Mouse (Mus musculus) heart, adult 18-20 months (tissue): Measurements from ENCODE around the gene Rpl7a. TPM values are rescaled to one million over a fixed set of nuclear protein-coding genes. Genes with fewer than 3 reads are reported as not detected.
"Not testable (repeated sequence)": the region's sequence is repeated elsewhere in the genome, so short reads cannot be mapped to it uniquely, and the experiment has no call there.

Experiments used
- DNase-seq, 2 experiments: peaks; one replicate each; pipeline ENCODE4 v3.0.0; 2021 to 2022; ENCODE audit warnings: mixed read lengths in 1 of 2
- long read RNA-seq, 2 experiments: library from polyadenylated mRNA; stranded (forward); transcript quantifications; one replicate each; pipeline ENCODE4 v2.0.0; 2021
- total RNA-seq, 2 experiments: library from RNA; stranded (reverse); gene quantifications; 2 replicates each; pipeline ENCODE4 v1.2.3; 2021

The Rpl7a gene
- 100 to 1,000 TPM; 282 to 289 TPM for total RNA-seq
- long read RNA-seq, experiment 1, transcript Rpl7a-201 (8 exons, 914 nt) = major isoform, 20 of 31 reads
- long read RNA-seq, experiment 1, partial matches to known transcripts = 4 of 31 reads
- long read RNA-seq, experiment 1, other reads (novel, unspliced or antisense) = 2 of 31 reads
- long read RNA-seq, experiment 2, transcript Rpl7a-201 (8 exons, 914 nt) = major isoform, 12 of 20 reads
- long read RNA-seq, experiment 2, partial matches to known transcripts = 8 of 20 reads
- long read RNA-seq, experiment 2, other reads (novel, unspliced or antisense) = 0 of 20 reads

GRCm38 (mm10) chr2:26910124-26910993 is at the start of gene Rpl7a, which contains the start of gene Med22:
Rpl7a (plus strand) TSS chr2:26910764.
Med22 (minus strand) TSS chr2:26910677.
- peak; percentile 99 to 100 for DNase-seq

- no peak for DNase-seq
Measured at GRCm38 (mm10) chr2:26862856-26863255, 47.7 kb upstream of the Rpl7a start.

GRCm38 (mm10) chr2:26864879-26865278 is 45.7 kb upstream of the Rpl7a start, which contains the start of gene Abo:
Abo (minus strand) TSS chr2:26864979.
- DNase-seq = no peak

- no peak for DNase-seq
Measured at GRCm38 (mm10) chr2:26870666-26871065, 39.9 kb upstream of the Rpl7a start.

- DNase-seq = no peak
Measured at GRCm38 (mm10) chr2:26878571-26878970, 32.0 kb upstream of the Rpl7a start.

GRCm38 (mm10) chr2:26885541-26885940 is 25.0 kb upstream of the Rpl7a start:
- not testable (repeated sequence) for DNase-seq

GRCm38 (mm10) chr2:26886170-26886569 is 24.4 kb upstream of the Rpl7a start:
- DNase-seq = not testable (repeated sequence)

- DNase-seq = no peak
Measured at GRCm38 (mm10) chr2:26895898-26896297, 14.7 kb upstream of the Rpl7a start.

- no peak for DNase-seq
Measured at GRCm38 (mm10) chr2:26900731-26901130, 9.8 kb upstream of the Rpl7a start.

GRCm38 (mm10) chr2:26901834-26902400 is 8.6 kb upstream of the Rpl7a start:
- DNase-seq = no peak

GRCm38 (mm10) chr2:26902467-26903220 is 7.9 kb upstream of the Rpl7a start, which contains the start of gene Surf6:
Surf6 (minus strand) TSS chr2:26902879.
- DNase-seq = peak; percentile 96 to 97

GRCm38 (mm10) chr2:26903311-26903710 is 7.3 kb upstream of the Rpl7a start:
- DNase-seq = no peak

- DNase-seq = no peak
Measured at GRCm38 (mm10) chr2:26905936-26906335, 4.6 kb upstream of the Rpl7a start.

GRCm38 (mm10) chr2:26906431-26906830 is 4.1 kb upstream of the Rpl7a start:
- DNase-seq = no peak

GRCm38 (mm10) chr2:26907109-26907508 is 3.5 kb upstream of the Rpl7a start:
- peak in 1 of 2 experiments; percentile 49 for DNase-seq

GRCm38 (mm10) chr2:26908710-26909386 is 1.7 kb upstream of the Rpl7a start:
- DNase-seq = no peak

- DNase-seq = no peak
Measured at GRCm38 (mm10) chr2:26909387-26909784, 1.2 kb upstream of the Rpl7a start.

- no peak for DNase-seq
Measured at GRCm38 (mm10) chr2:26910994-26911765, 616 bp downstream of the Rpl7a start.

GRCm38 (mm10) chr2:26912253-26912770 is 1.7 kb downstream of the Rpl7a start:
- DNase-seq = no peak
